Mouse (Mus musculus) monocyte, adult 5-6 weeks (primary cell): ENCODE measurements around the gene Atp11a. TPM values are rescaled to one million over a fixed set of nuclear protein-coding genes. Genes with fewer than 3 reads are reported as not detected.

Source experiments
- ATAC-seq: fragments of 153-309, 156-312 bp; replicated peaks from 2 replicates; pipeline ENCODE4 v1.8.0; 2017; ENCODE audit warnings: mild to moderate bottlenecking; ENCODE audit not compliant: low TSS enrichment, insufficient number of reproducible peaks, severe bottlenecking, poor library complexity, low FRiP score
- total RNA-seq: library from RNA; stranded (forward); fragments of 200-1000, 200-491, 200-594 nt; gene quantifications from 3 replicates; pipeline ENCODE4 v1.2.3, GENCODE M21; 2017

Gene Atp11a
- total RNA-seq, 1 experiment from 2014 or later: 18.2 TPM

DNA sequence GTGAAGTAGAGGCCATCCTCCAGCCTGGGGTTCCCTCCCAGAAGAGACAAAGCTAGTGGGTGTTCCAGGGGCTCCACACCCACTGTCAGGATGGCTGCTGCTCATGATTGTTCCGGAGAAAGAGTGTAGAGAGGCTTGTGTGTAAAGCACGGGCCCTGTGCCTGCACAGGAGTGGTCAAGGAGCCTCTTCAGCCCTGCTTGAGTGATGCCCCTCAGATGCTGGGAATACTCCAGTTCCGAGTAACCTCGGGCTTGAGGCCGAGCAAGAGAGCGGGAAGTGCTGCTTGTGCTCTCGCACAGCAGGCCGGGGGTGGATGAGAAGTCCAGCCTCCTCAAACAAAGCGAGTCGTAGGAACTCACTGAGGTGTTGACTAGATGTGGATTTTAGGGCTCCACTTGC is 46.3 kb downstream of the Atp11a start:
- no peak for ATAC-seq

DNA sequence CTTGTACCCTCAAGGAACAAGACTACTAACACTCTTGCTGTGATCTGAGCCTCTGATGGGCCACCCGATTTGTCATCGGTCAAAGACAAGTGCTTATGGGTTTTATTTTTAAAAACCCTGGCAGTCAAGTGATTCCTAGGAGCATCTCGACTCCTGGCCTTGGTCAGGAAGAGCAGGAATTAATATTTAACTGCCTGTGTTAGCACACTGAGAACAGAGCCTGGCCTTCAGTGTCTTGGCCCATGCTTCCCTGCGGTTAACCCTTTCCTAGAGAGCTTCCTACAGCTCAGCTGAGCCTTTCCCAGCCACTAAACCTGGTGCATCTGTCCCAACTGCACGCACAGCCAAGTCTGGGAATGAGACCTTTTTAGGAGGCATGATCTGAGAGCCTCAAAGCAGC is 48.1 kb downstream of the Atp11a start:
- no peak for ATAC-seq

- ATAC-seq: no peak
Observed at GRCm38 (mm10) chr8:12805569-12805968, 48.8 kb downstream of the Atp11a start.

GRCm38 (mm10) chr8:12808018-12808417 is 51.2 kb downstream of the Atp11a start:
- no peak for ATAC-seq

GRCm38 (mm10) chr8:12809516-12809915 is 52.7 kb downstream of the Atp11a start:
- ATAC-seq: no peak

- ATAC-seq: no peak
Observed at GRCm38 (mm10) chr8:12811231-12811630, 54.4 kb downstream of the Atp11a start.

GRCm38 (mm10) chr8:12816412-12816811 is 59.6 kb downstream of the Atp11a start:
- no peak for ATAC-seq

DNA sequence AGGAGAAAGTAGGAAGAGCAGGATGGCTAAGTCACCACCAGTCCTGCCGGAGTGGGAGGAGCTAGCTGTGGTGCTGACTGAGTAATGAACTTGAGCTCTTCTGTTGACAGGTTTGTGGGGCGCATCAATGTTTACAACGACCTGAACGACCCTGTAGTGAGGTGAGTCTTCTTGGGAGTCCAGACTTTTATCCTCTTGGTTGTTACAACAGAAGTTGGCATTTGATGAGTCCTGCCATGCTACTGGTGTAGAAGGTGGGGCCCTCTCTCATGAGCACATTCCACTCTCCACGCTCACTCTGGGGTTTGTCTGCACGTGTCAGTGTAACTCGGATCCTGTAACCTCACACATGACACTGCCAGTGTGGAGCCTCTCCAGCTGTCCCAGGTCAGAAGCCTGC is 66.1 kb downstream of the Atp11a start:
- no peak for ATAC-seq

GRCm38 (mm10) chr8:12824562-12824961 is 67.7 kb downstream of the Atp11a start:
- no peak for ATAC-seq

GRCm38 (mm10) chr8:12825236-12825635 is 68.4 kb downstream of the Atp11a start:
- ATAC-seq: no peak

DNA sequence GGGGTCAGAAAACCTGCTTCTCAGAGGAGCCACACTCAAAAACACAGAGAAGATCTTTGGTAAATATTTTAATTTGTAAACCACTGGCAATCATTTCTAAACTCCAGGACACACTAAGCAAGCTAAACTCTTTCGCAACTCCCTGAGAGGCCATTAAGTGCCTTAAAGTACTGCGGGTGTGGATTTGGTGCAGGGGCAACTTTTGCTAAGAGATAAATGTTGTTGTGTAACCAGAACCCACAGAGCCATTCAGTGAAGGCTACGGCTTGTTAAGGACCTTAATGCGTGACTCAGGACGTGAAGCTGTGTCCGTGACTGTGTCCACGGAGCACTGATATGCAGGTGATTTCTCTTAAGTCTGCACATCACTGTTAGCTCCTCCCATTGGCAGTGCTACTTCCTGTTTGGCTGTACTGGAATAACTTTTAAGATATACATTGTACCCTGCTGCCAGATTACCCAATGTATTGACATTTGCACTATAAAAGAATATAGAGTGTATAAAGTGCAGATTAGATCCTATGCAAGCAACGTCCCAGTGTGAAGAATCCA is 68.9 kb downstream of the Atp11a start:
- ATAC-seq: no peak

DNA sequence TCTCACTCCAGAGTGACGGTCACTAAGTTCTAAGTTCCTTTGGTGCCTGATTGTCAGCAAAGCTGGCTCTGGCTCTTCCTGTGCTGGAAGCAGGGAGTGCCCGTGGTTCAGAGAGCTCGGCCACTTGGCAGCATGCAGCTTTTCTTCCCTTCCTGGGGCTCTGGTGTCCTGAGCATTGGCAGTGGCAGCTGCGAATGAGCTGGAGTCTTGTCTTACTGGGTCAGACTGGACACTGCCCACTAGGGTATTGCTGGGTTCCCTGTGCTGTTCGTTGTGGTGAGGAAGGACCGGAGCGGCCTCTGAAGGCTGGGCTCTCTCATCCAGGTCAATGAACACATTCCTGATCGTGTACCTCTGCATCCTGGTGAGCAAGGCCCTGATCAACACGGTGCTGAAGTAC is 70.3 kb downstream of the Atp11a start:
- ATAC-seq: no peak

GRCm38 (mm10) chr8:12828298-12828697 is 71.5 kb downstream of the Atp11a start:
- ATAC-seq: no peak

DNA sequence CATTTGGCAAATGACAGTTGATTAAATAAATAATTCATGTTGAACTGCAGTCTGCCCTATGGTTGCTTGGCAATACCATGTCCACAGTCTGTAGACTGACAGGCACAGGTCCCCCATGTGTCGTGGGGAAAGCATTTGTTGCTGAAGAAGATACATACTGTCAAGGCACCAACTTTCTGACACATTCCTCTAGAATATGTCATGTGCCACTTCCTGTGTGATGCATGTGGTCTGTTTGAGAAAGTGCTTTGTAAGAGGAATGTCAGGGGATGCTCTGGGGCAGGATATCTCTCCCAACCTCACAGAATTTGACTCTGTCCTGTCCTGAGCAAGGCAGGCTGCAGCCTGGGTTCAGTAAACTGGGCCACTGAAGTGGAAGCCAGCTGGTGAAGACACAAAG is 72.6 kb downstream of the Atp11a start:
- no peak for ATAC-seq

DNA sequence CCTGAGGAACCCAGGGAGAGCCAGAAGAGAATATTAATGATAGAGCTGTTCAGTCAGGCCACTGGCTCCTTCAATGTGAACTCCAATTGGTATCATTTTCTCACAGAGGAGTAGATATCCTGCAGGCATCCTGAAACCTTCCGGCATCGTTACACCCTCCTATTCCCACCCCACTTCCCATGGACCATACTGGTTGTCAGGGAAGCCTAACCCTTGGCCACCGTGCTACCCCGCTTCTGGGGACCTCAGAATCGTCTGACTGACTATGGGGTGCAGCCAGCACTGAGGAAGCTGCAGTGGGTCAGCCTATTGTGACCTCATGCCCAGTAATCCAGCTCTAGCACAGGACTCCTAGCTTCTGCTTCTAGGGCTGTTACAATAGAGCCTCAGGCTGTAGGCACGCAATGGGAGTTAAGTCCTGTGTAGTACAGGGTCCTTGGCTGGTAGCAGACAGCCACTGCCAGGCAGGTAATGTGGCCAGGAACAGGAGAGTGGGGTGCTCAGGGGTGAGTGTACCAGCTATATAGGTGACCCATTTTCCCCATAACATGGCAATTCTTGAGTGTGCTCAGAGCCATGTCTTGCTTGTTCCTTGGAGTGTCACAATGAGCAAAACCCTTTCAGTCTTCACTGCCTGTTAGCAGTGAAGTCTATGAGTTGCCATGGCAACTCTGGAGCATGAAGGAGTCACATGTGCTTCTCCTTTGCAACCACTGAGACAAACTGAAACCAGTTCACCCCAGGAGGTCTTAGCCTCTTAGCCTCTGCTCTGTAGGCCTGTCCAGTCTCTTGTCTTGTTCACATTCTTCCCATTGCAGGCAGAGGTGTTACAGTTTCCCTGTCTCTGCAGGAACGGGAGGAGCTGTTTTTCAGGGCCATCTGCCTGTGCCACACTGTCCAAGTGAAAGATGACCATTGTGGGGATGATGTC is 75.1 kb downstream of the Atp11a start:
- ATAC-seq: no peak

- ATAC-seq: no peak
Observed at GRCm38 (mm10) chr8:12833616-12834015, 76.8 kb downstream of the Atp11a start.

GRCm38 (mm10) chr8:12840834-12841233 is 84.0 kb downstream of the Atp11a start:
- no peak for ATAC-seq

DNA sequence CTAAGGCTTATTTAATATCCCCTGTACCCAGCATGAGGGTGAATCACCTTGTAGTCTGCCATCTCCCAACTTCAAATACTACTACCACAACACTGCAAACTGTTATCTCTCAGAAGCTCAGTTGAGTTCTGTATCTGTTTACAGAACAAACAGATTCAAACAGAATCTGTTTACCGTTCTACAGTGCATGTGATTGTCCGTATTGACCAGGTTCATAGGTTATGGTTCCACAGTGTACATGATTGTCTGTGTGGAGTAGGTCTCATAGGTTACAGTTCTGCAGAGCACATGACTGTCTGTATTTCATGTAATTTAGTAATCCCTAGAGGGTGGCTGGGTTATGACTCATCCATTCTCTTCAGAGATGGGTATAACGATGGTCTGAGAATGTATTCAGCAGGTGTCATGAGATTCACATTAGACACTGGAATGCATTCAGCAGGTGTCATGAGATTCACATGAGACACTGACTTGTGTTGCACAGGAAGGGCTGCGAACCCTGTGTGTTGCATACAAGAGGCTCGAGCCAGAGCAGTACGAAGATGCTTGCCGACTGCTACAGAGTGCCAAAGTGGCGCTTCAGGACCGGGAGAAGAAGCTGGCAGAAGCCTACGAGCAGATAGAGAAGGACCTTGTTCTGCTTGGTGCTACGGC is 85.7 kb downstream of the Atp11a start:
- no peak for ATAC-seq

GRCm38 (mm10) chr8:12844347-12844950 is 87.6 kb downstream of the Atp11a start:
- no peak for ATAC-seq
